ENCODE assay signal across 11 mouse cellular contexts in the genomic region with DNA sequence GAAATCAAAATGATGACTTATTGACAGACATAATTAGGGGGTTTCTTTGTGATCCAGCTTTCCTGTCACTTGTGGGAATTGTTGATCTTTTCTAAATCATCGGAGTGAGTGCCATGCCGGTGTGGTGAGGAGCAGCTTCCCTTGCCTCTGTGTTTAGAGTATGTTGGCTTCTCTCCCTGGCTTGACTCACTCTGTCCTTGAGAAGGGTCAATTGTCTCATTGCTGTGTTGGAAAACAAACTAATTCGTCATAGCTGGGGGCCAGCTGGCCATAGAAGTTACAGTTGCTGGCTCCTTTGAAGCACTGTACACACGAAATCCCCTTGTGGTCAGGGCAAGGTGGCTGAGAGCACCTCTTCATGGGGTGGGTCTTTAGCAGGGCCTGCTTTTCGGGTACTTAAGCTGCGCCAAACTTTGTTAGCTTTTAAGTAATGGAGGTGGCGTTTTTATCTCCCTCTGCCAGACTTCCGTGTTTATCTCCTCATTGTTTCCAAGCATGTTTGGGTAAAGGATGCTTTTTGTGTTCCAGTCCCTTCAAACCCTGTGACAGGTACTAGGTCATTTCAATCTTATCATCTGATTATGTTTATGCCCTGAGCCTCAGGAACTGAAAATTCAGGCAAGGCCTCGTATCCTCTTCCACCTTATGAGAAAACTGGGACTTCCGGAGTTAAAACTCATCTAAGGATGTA.
A peak's percentile ranks its signal among the peaks of the same experiment; 100 is the strongest.
DNase-seq lines count a peak whose midpoint lies in the region; ATAC-seq and TF ChIP-seq lines count a peak whose summit lies in the region.
"Had no signal": no experiment of that assay in that cellular context is flagged by ENCODE, and none has a peak within 500 bp of the region (broad histone marks: within the 10 kb centered on the region; RNA-seq: fewer than 3 reads in every experiment).

No protein-coding gene starts in this region.

- no peak overlapping the region for H3K4me3 ChIP-seq in heart, embryonic 10.5 days
- peak overlapping the region; percentile 36 for H3K4me3 ChIP-seq in lung, adult 2 months (replicated peaks; ENCODE audit: extremely low read depth, low read depth, low read length)
- H3K4me3 ChIP-seq in hindbrain, embryonic 12.5 days: no peak overlapping the region
- H3K4me3 ChIP-seq: limb, embryonic 13.5 days had no signal

- no peak for ATAC-seq in hindbrain, embryonic 12.5 days (ENCODE audit: low FRiP score)

- DNase-seq in 3134 (ENCODE audit: extremely low read depth, insufficient read length, low spot score): peak; percentile 62
- DNase-seq in adipocyte (ENCODE audit: low spot score): peak; percentile 26
- DNase-seq in heart, embryonic 10.5 days (ENCODE audit: low spot score): no peak
- DNase-seq in lung, adult 2 months: peak; percentile 44
- DNase-seq in left cerebral cortex, postnatal 25 days (ENCODE audit: low spot score in 2 of 2): no peak
- no peak for DNase-seq in left cerebral cortex, postnatal 10 days (ENCODE audit: extremely low spot score in 1 of 2, low spot score in 2 of 2)
- DNase-seq in spleen, postnatal 4 days (ENCODE audit: low spot score in 2 of 2): no peak
- DNase-seq: right cerebral cortex, postnatal 14 days had no signal

- TF ChIP-seq CTCF in lung, adult 2 months (IDR thresholded peaks at IDR 0.05; ENCODE audit: insufficient read depth, low read length): no peak

- no peaks in the 10 kb centered on the region for H3K27me3 ChIP-seq in heart, embryonic 10.5 days (ENCODE audit: insufficient read depth, poor library complexity, severe bottlenecking)
- H3K27me3 ChIP-seq in hindbrain, embryonic 12.5 days: no peaks in the 10 kb centered on the region
- H3K27me3 ChIP-seq: limb, embryonic 13.5 days had no signal

- intact Hi-C loops in left cerebral cortex, postnatal 25 days (cut with DNase I): no loop called here
- intact Hi-C loops in left cerebral cortex, postnatal 10 days (cut with DNase I): no loop called here

- peaks cover 10% of the 10 kb centered on the region for H3K4me1 ChIP-seq in heart, embryonic 10.5 days
- peaks cover 10% of the 10 kb centered on the region for H3K4me1 ChIP-seq in lung, adult 2 months (ENCODE audit: control insufficient read depth, insufficient read depth, low read length)
- H3K4me1 ChIP-seq in hindbrain, embryonic 12.5 days: no peaks in the 10 kb centered on the region

- WGBS in heart, embryonic 10.5 days: 50% methylated on average over 10 of the region's 10 CpGs
- WGBS in lung, adult 2 months: 24% methylated on average over 10 of the region's 10 CpGs
- 80% methylated on average over 10 of the region's 10 CpGs for WGBS in hindbrain, embryonic 12.5 days

- peak overlapping the region; percentile 49; the same call in 1 of the 2 replicates for H3K27ac ChIP-seq in heart, embryonic 10.5 days
- no peak overlapping the region for H3K27ac ChIP-seq in hindbrain, embryonic 12.5 days
- H3K27ac ChIP-seq: limb, embryonic 13.5 days had no signal

- no peaks in the 10 kb centered on the region for H3K9me3 ChIP-seq in heart, embryonic 10.5 days
- no peaks in the 10 kb centered on the region for H3K9me3 ChIP-seq in hindbrain, embryonic 12.5 days (replicated peaks)
- H3K9me3 ChIP-seq: limb, embryonic 13.5 days had no signal

- no peaks in the 10 kb centered on the region for H3K36me3 ChIP-seq in heart, embryonic 10.5 days
- H3K36me3 ChIP-seq in hindbrain, embryonic 12.5 days: no peaks in the 10 kb centered on the region
- H3K36me3 ChIP-seq: G1E; limb, embryonic 13.5 days had no signal

- no peak for TF ChIP-seq POLR2A in lung, adult 2 months (IDR thresholded peaks at IDR 0.05; ENCODE audit: borderline replicate concordance, extremely low read depth, low read depth, low read length)

- no peak overlapping the region for H3K9ac ChIP-seq in hindbrain, embryonic 12.5 days
- H3K9ac ChIP-seq: limb, embryonic 13.5 days had no signal

- H3K4me2 ChIP-seq in hindbrain, embryonic 12.5 days (replicated peaks): no peak overlapping the region
- H3K4me2 ChIP-seq: limb, embryonic 13.5 days had no signal

Comparison
In these comparisons a context has a peak if more than half of its experiments do, and no peak if none do; other contexts are left out.
1. DNase-seq: peak in 3134 (single experiment), adipocyte (single experiment) and lung, adult 2 months (single experiment); none in heart, embryonic 10.5 days (single experiment), left cerebral cortex, postnatal 25 days (0 of 2), left cerebral cortex, postnatal 10 days (0 of 2) and spleen, postnatal 4 days (0 of 2).